Mouse (Mus musculus): ENCODE results near the gene Tmem185a. TPM values are rescaled to one million over a fixed set of nuclear protein-coding genes. Genes with fewer than 3 reads are reported as not detected.

Gene Tmem185a
- polyA plus RNA-seq, 1 experiment from 2014 or later = 48.8 TPM

Other genes starting within 250 kb of the Tmem185a start
- gene Ids, start 112.1 kb downstream of the Tmem185a start, polyA plus RNA-seq (2015; fragmentation: Nextera tagmentation; extraction: Ambion mirVana) = 16.5 and 16.9 TPM in 2 replicates
- gene 1110012L19Rik, start 91.3 kb downstream of the Tmem185a start, polyA plus RNA-seq (2015; fragmentation: Nextera tagmentation; extraction: Ambion mirVana) = 35.3 and 40.2 TPM in 2 replicates

Measured in midbrain, embryonic 15.5 days (tissue).